8 mouse cellular contexts compared by ENCODE assay signal in genomic region chr10:120898357-120898756, GRCm38 (mm10). TPM values are rescaled to one million over a fixed set of nuclear protein-coding genes. Genes with fewer than 3 reads are reported as not detected.
DNase-seq lines count a peak whose midpoint lies in the region; ATAC-seq and TF ChIP-seq lines count a peak whose summit lies in the region.

No protein-coding gene starts in this region.

- TF ChIP-seq CTCF in G1E (IDR thresholded peaks at IDR 0.05; ENCODE audit: low read depth, low read length) = no peak

- peaks cover 23% of the 10 kb centered on the region for H3K9me3 ChIP-seq in G1E (replicated peaks)
- H3K9me3 ChIP-seq in forebrain, embryonic 13.5 days (replicated peaks) = no peaks in the 10 kb centered on the region
- no peaks in the 10 kb centered on the region for H3K9me3 ChIP-seq in hindbrain, embryonic 15.5 days
- H3K9me3 ChIP-seq in lung, embryonic 16.5 days (ENCODE audit: control insufficient read depth, low read length) = no peaks in the 10 kb centered on the region

- H3K4me2 ChIP-seq in forebrain, embryonic 13.5 days = peak overlapping the region; percentile 95
- peak overlapping the region; percentile 99 for H3K4me2 ChIP-seq in hindbrain, embryonic 15.5 days
- peak overlapping the region; percentile 94 for H3K4me2 ChIP-seq in lung, embryonic 16.5 days (ENCODE audit: low read depth, low read length)

- no peaks in the 10 kb centered on the region; the same call in 1 of the 2 replicates for H3K27me3 ChIP-seq in G1E (ENCODE audit: insufficient read depth, low read length)
- H3K27me3 ChIP-seq in forebrain, embryonic 13.5 days = peaks cover 36% of the 10 kb centered on the region
- peaks cover 9% of the 10 kb centered on the region for H3K27me3 ChIP-seq in hindbrain, embryonic 15.5 days
- no peaks in the 10 kb centered on the region for H3K27me3 ChIP-seq in lung, embryonic 16.5 days (ENCODE audit: control insufficient read depth, insufficient read depth, low read depth, low read length)

- no peak for ATAC-seq in G1E (ENCODE audit: extremely low read depth, insufficient number of reproducible peaks, low FRiP score, poor library complexity, severe bottlenecking)
- peak; percentile 39 for ATAC-seq in forebrain, embryonic 13.5 days
- ATAC-seq in hindbrain, embryonic 15.5 days (ENCODE audit: low FRiP score, low read depth) = peak; percentile 73
- peak; percentile 10 for ATAC-seq in lung, embryonic 16.5 days (ENCODE audit: low read depth)

- peak; percentile 53 for DNase-seq in embryo, embryonic 10 days (ENCODE audit: low spot score)
- no peak for DNase-seq in embryo, embryonic 9.5 days (ENCODE audit: extremely low spot score)
- DNase-seq in G1E (ENCODE audit: low spot score) = no peak
- DNase-seq in Muller cell, postnatal 12 days (ENCODE audit: inconsistent ontology term) = no peak
- DNase-seq in thymus, postnatal 14 days = no peak

- H3K27ac ChIP-seq in forebrain, embryonic 13.5 days = no peak overlapping the region
- H3K27ac ChIP-seq in hindbrain, embryonic 15.5 days (replicated peaks) = no peak overlapping the region
- peak overlapping the region; percentile 77 for H3K27ac ChIP-seq in lung, embryonic 16.5 days (ENCODE audit: low read length)

- 1% methylated on average over 39 of the region's 49 CpGs for WGBS in forebrain, embryonic 13.5 days
- 1% methylated on average over 48 of the region's 49 CpGs for WGBS in hindbrain, embryonic 15.5 days
- under 1% methylated on average over 35 of the region's 49 CpGs for WGBS in lung, embryonic 16.5 days

- no peaks in the 10 kb centered on the region for H3K36me3 ChIP-seq in G1E (replicated peaks)
- no peaks in the 10 kb centered on the region for H3K36me3 ChIP-seq in forebrain, embryonic 13.5 days (ENCODE audit: poor library complexity, severe bottlenecking)
- H3K36me3 ChIP-seq in hindbrain, embryonic 15.5 days = no peaks in the 10 kb centered on the region
- H3K36me3 ChIP-seq in lung, embryonic 16.5 days (ENCODE audit: control insufficient read depth, insufficient read depth, low read length) = no peaks in the 10 kb centered on the region

- peak overlapping the region; percentile 68 for H3K9ac ChIP-seq in forebrain, embryonic 13.5 days
- peak overlapping the region; percentile 59 for H3K9ac ChIP-seq in hindbrain, embryonic 15.5 days
- peak overlapping the region; percentile 82 for H3K9ac ChIP-seq in lung, embryonic 16.5 days (ENCODE audit: low read length)

- no peaks in the 10 kb centered on the region for H3K4me1 ChIP-seq in G1E (ENCODE audit: insufficient read depth, low read depth, low read length)
- peaks cover 15% of the 10 kb centered on the region; the same call in 1 of the 2 replicates for H3K4me1 ChIP-seq in forebrain, embryonic 13.5 days
- peaks cover 11% of the 10 kb centered on the region for H3K4me1 ChIP-seq in hindbrain, embryonic 15.5 days (replicated peaks)
- peaks cover 42% of the 10 kb centered on the region for H3K4me1 ChIP-seq in lung, embryonic 16.5 days (replicated peaks; ENCODE audit: control insufficient read depth, insufficient read depth, low read length)

- H3K4me3 ChIP-seq in G1E (ENCODE audit: low read depth, low read length) = 0 out of 2 replicates have a peak overlapping the region, but pooled peaks have one; percentile 7
- H3K4me3 ChIP-seq in forebrain, embryonic 13.5 days = peak overlapping the region; percentile 59
- peak overlapping the region; percentile 68 for H3K4me3 ChIP-seq in hindbrain, embryonic 15.5 days
- peak overlapping the region; percentile 70 for H3K4me3 ChIP-seq in lung, embryonic 16.5 days (ENCODE audit: low read length)

RNA-seq across cellular contexts. Expression of gene Msrb3, which starts 0.5 kb away (rescaled TPM):
- not detected in 2 replicates for total RNA-seq in G1E (2014; fragmentation: Nextera tagmentation)
- total RNA-seq in G1E (2017) = 0.05 and 0.06 TPM in 2 replicates
- polyA plus RNA-seq in G1E (2012) = not detected in 2 replicates
- 3.1 and 3.5 TPM in 2 replicates for polyA plus RNA-seq in forebrain, embryonic 13.5 days (2015; fragmentation: Nextera tagmentation; extraction: Ambion mirVana)
- 1.5 and 2.0 TPM in 2 replicates for polyA plus RNA-seq in hindbrain, embryonic 15.5 days (2015; fragmentation: Nextera tagmentation; extraction: Ambion mirVana)
- 12.4 and 14.0 TPM in 2 replicates for polyA plus RNA-seq in lung, embryonic 16.5 days (2015; fragmentation: Nextera tagmentation; extraction: Ambion mirVana)

Comparison
In these comparisons a context has a peak if more than half of its experiments do, and no peak if none do; other contexts are left out.
1. H3K4me3 ChIP-seq: peak in every context shown above with its lines; median percentile 70 in lung, embryonic 16.5 days; 68 in hindbrain, embryonic 15.5 days; 59 in forebrain, embryonic 13.5 days; 7 in G1E.